Mouse (Mus musculus) bone marrow, adult 2 months (tissue): ENCODE measurements around the gene Muc4.

Source experiments
- CTCF ChIP-seq: fragments of 200-500 bp; IDR thresholded peaks from 2 replicates; pipeline ENCODE4 v1.5.1; 2011; ENCODE audit warnings: low read length, control low read depth; ENCODE audit not compliant: control insufficient read depth, insufficient read depth
- POLR2A ChIP-seq: fragments of 200-500 bp; IDR thresholded peaks from 2 replicates; pipeline ENCODE4 v1.6.1; 2011; ENCODE audit warnings: low read depth, mild to moderate bottlenecking, control low read depth, low read length, borderline replicate concordance; ENCODE audit not compliant: control insufficient read depth

DNA sequence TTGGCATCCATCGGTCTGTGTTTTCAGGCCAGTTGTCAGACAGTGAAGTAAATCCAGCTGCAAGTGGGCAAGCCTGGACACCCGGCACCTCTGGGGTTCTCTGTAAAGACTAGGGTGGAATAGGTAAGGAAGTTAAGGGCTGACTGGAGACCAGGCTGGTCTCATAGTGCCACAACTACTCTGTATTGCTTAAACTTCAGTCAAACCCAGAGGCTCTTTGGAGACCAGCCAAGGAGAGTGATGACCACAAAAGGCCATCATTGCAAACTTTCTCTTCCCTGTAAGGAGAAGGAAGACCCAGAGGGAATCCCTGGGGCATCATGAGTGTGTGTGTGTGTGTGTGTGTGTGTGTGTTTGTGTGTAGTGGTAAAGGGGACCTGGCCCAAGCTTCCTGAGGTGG, 11.4 kb upstream of the Muc4 start:
- no peak for TF ChIP-seq CTCF
- TF ChIP-seq POLR2A, result no peak
